ENCODE assay signal across 18 mouse cellular contexts in the genomic region with DNA sequence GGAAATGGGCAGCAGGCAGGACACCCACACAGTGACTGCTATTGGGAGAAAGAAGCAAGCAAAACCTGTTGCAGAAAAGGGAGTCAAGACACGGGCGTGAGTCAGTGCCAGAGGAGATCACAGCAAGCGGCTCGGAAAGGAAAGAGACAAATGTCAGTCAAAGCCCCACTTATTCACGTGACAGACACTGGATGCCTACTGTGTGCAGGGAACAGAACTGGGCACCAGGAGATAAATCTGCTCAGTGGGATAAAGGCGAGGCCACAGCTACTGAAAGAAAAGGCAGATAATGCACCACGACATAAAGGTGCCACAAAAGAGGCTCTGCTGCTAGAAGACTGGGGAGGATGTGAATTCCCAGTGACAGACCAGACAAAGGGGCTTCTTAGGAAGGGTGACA. TPM values are rescaled to one million over a fixed set of nuclear protein-coding genes. Genes with fewer than 3 reads are reported as not detected.
DNase-seq lines count a peak whose midpoint lies in the region; ATAC-seq and TF ChIP-seq lines count a peak whose summit lies in the region.
"Had no signal": no experiment of that assay in that cellular context is flagged by ENCODE, and none has a peak within 500 bp of the region (broad histone marks: within the 10 kb centered on the region; RNA-seq: fewer than 3 reads in every experiment).

No protein-coding gene starts in this region.

- no peak for TF ChIP-seq EP300 in liver, postnatal 0 days (IDR thresholded peaks at IDR 0.05; ENCODE audit: low read depth)

- intact Hi-C loops in left cerebral cortex, postnatal 10 days (cut with DNase I): no loop called here

- no peak for ATAC-seq in forebrain, embryonic 15.5 days (replicated peaks)
- no peak for ATAC-seq in forebrain, embryonic 11.5 days (replicated peaks; ENCODE audit: low FRiP score)
- 0 out of 2 replicates have a peak, but pooled peaks have one; percentile 40 for ATAC-seq in liver, embryonic 11.5 days (replicated peaks; ENCODE audit: low FRiP score)
- no peak for ATAC-seq in liver, postnatal 0 days
- ATAC-seq: intestine, postnatal 0 days had no signal

- H3K4me1 ChIP-seq in forebrain, embryonic 15.5 days: peaks cover 19% of the 10 kb centered on the region
- peaks cover 15% of the 10 kb centered on the region; the same call in 1 of the 2 replicates for H3K4me1 ChIP-seq in forebrain, embryonic 11.5 days (replicated peaks; ENCODE audit: control insufficient read depth, insufficient read depth, low read length)
- peaks cover 33% of the 10 kb centered on the region for H3K4me1 ChIP-seq in liver, embryonic 11.5 days (replicated peaks; ENCODE audit: control insufficient read depth, insufficient read depth, low read length)
- H3K4me1 ChIP-seq in liver, postnatal 0 days (ENCODE audit: insufficient read depth): peaks cover 9% of the 10 kb centered on the region; the same call in 1 of the 2 replicates
- H3K4me1 ChIP-seq: stomach, embryonic 15.5 days had no signal

- H3K4me2 ChIP-seq in forebrain, embryonic 15.5 days (replicated peaks): no peak overlapping the region
- H3K4me2 ChIP-seq in forebrain, embryonic 11.5 days (ENCODE audit: low read depth, low read length, severe bottlenecking): no peak overlapping the region; the same call in 1 of the 2 replicates
- no peak overlapping the region for H3K4me2 ChIP-seq in liver, embryonic 11.5 days
- H3K4me2 ChIP-seq in liver, postnatal 0 days (ENCODE audit: low read depth, low read length): no peak overlapping the region
- H3K4me2 ChIP-seq: hindbrain, embryonic 15.5 days; limb, embryonic 13.5 days; stomach, embryonic 15.5 days had no signal

- DNase-seq in forebrain, embryonic 11.5 days (ENCODE audit: low spot score): no peak
- no peak for DNase-seq in liver, embryonic 11.5 days (ENCODE audit: low spot score)
- no peak for DNase-seq in liver, postnatal 0 days
- DNase-seq in retina, postnatal 1 day: peak; percentile 30
- no peak for DNase-seq in retina, embryonic 14.5 days (ENCODE audit: low spot score)
- no peak for DNase-seq in left cerebral cortex, postnatal 10 days (ENCODE audit: extremely low spot score in 1 of 2, low spot score in 2 of 2)
- DNase-seq in urinary bladder, adult 2 months (ENCODE audit: low spot score): no peak
- DNase-seq: adrenal gland, adult 8-10 months; cerebellum, adult 9-11 months had no signal

- H3K27ac ChIP-seq in forebrain, embryonic 15.5 days (replicated peaks): 0 out of 2 replicates have a peak overlapping the region, but pooled peaks have one; percentile 35
- no peak overlapping the region for H3K27ac ChIP-seq in forebrain, embryonic 11.5 days (ENCODE audit: low read depth, low read length)
- no peak overlapping the region for H3K27ac ChIP-seq in liver, embryonic 11.5 days (ENCODE audit: low read depth, low read length)
- no peak overlapping the region for H3K27ac ChIP-seq in liver, postnatal 0 days (ENCODE audit: low read depth)
- H3K27ac ChIP-seq: embryonic facial prominence, embryonic 10.5 days; hindbrain, embryonic 15.5 days; limb, embryonic 13.5 days; stomach, embryonic 15.5 days had no signal

- no peak overlapping the region for H3K4me3 ChIP-seq in forebrain, embryonic 15.5 days
- no peak overlapping the region for H3K4me3 ChIP-seq in forebrain, embryonic 11.5 days (ENCODE audit: low read depth, low read length)
- no peak overlapping the region for H3K4me3 ChIP-seq in liver, embryonic 11.5 days (ENCODE audit: low read depth, low read length)
- no peak overlapping the region for H3K4me3 ChIP-seq in liver, postnatal 0 days (ENCODE audit: low read depth, low read length)
- H3K4me3 ChIP-seq: embryonic facial prominence, embryonic 10.5 days; erythroblast, embryonic 14.5 days; hindbrain, embryonic 15.5 days; limb, embryonic 13.5 days; stomach, embryonic 15.5 days had no signal

- H3K36me3 ChIP-seq in forebrain, embryonic 15.5 days: no peaks in the 10 kb centered on the region
- H3K36me3 ChIP-seq in forebrain, embryonic 11.5 days (ENCODE audit: control insufficient read depth, insufficient read depth, low read length): no peaks in the 10 kb centered on the region
- peaks cover 3% of the 10 kb centered on the region; the same call in 1 of the 2 replicates for H3K36me3 ChIP-seq in liver, embryonic 11.5 days (ENCODE audit: control insufficient read depth, insufficient read depth, low read length)
- H3K36me3 ChIP-seq in liver, postnatal 0 days (replicated peaks; ENCODE audit: insufficient read depth, low read length): peaks cover 5% of the 10 kb centered on the region
- H3K36me3 ChIP-seq: embryonic facial prominence, embryonic 10.5 days; hindbrain, embryonic 15.5 days; limb, embryonic 13.5 days; stomach, embryonic 15.5 days had no signal

- H3K9ac ChIP-seq in forebrain, embryonic 15.5 days (replicated peaks): no peak overlapping the region
- H3K9ac ChIP-seq in forebrain, embryonic 11.5 days (ENCODE audit: low read length): no peak overlapping the region
- H3K9ac ChIP-seq in liver, embryonic 11.5 days (ENCODE audit: low read depth, low read length): peak overlapping the region; percentile 30; the same call in 1 of the 2 replicates
- no peak overlapping the region for H3K9ac ChIP-seq in liver, postnatal 0 days (replicated peaks)
- H3K9ac ChIP-seq: hindbrain, embryonic 15.5 days; limb, embryonic 13.5 days; stomach, embryonic 15.5 days had no signal

- no peaks in the 10 kb centered on the region for H3K27me3 ChIP-seq in forebrain, embryonic 15.5 days
- no peaks in the 10 kb centered on the region for H3K27me3 ChIP-seq in forebrain, embryonic 11.5 days (ENCODE audit: control insufficient read depth, insufficient read depth, low read length)
- H3K27me3 ChIP-seq in liver, embryonic 11.5 days (replicated peaks; ENCODE audit: control insufficient read depth, insufficient read depth, low read length): no peaks in the 10 kb centered on the region
- no peaks in the 10 kb centered on the region for H3K27me3 ChIP-seq in liver, postnatal 0 days (ENCODE audit: insufficient read depth, low read length)
- H3K27me3 ChIP-seq: hindbrain, embryonic 15.5 days; limb, embryonic 13.5 days; stomach, embryonic 15.5 days had no signal

- WGBS in forebrain, embryonic 15.5 days: 15% methylated on average over 7 of the region's 7 CpGs
- WGBS in forebrain, embryonic 11.5 days: 4% methylated on average over 7 of the region's 7 CpGs
- 57% methylated on average over 7 of the region's 7 CpGs for WGBS in liver, embryonic 11.5 days
- WGBS in liver, postnatal 0 days (ENCODE audit: insufficient replicate concordance): 58% methylated on average over 7 of the region's 7 CpGs

- TF ChIP-seq CTCF in liver, postnatal 0 days (IDR thresholded peaks at IDR 0.05; ENCODE audit: low read depth): no peak

- H3K9me3 ChIP-seq in forebrain, embryonic 15.5 days: no peaks in the 10 kb centered on the region
- no peaks in the 10 kb centered on the region for H3K9me3 ChIP-seq in forebrain, embryonic 11.5 days (ENCODE audit: control insufficient read depth, low read length)
- no peaks in the 10 kb centered on the region for H3K9me3 ChIP-seq in liver, embryonic 11.5 days (ENCODE audit: control insufficient read depth, low read length)
- H3K9me3 ChIP-seq in liver, postnatal 0 days (ENCODE audit: low read length): no peaks in the 10 kb centered on the region
- H3K9me3 ChIP-seq: embryonic facial prominence, embryonic 10.5 days; hindbrain, embryonic 15.5 days; limb, embryonic 13.5 days; stomach, embryonic 15.5 days had no signal

RNA-seq across cellular contexts. Expression of a gene that starts 33.2 kb away (rescaled TPM):
- 8.7 and 10.0 TPM in 2 replicates for polyA plus RNA-seq in forebrain, embryonic 15.5 days (2015; fragmentation: Nextera tagmentation; extraction: Ambion mirVana)
- polyA plus RNA-seq in forebrain, embryonic 11.5 days (2014; fragmentation: Nextera tagmentation; extraction: Ambion mirVana): 17.0 and 18.4 TPM in 2 replicates
- polyA plus RNA-seq in liver, embryonic 11.5 days (2014; fragmentation: Nextera tagmentation; extraction: Ambion mirVana): 27.5 and 29.7 TPM in 2 replicates
- 10.1 and 11.3 TPM in 2 replicates for polyA plus RNA-seq in liver, postnatal 0 days (2015; fragmentation: Nextera tagmentation; extraction: Ambion mirVana)
- total RNA-seq in left cerebral cortex, postnatal 10 days (2021): 1 to 10 TPM; 3.5 to 4.1 TPM
- polyA plus RNA-seq in urinary bladder, adult 2 months (2012; rRNA removed): 13.7 and 14.6 TPM in 2 replicates

RNA-seq across cellular contexts. Expression of a gene that starts 52.6 kb away (rescaled TPM):
- polyA plus RNA-seq in forebrain, embryonic 15.5 days (2015; fragmentation: Nextera tagmentation; extraction: Ambion mirVana): 13.5 and 14.2 TPM in 2 replicates
- 15.6 and 17.4 TPM in 2 replicates for polyA plus RNA-seq in forebrain, embryonic 11.5 days (2014; fragmentation: Nextera tagmentation; extraction: Ambion mirVana)
- 14.4 and 14.8 TPM in 2 replicates for polyA plus RNA-seq in liver, embryonic 11.5 days (2014; fragmentation: Nextera tagmentation; extraction: Ambion mirVana)
- 3.4 and 4.4 TPM in 2 replicates for polyA plus RNA-seq in liver, postnatal 0 days (2015; fragmentation: Nextera tagmentation; extraction: Ambion mirVana)
- total RNA-seq in left cerebral cortex, postnatal 10 days (2021): 10 to 100 TPM; 11.1 to 11.3 TPM
- polyA plus RNA-seq in urinary bladder, adult 2 months (2012; rRNA removed): 18.0 and 18.6 TPM in 2 replicates

RNA-seq across cellular contexts. Expression of a gene that starts 54.1 kb away (rescaled TPM):
- polyA plus RNA-seq in forebrain, embryonic 15.5 days (2015; fragmentation: Nextera tagmentation; extraction: Ambion mirVana): 0.23 and 0.60 TPM in 2 replicates
- polyA plus RNA-seq in forebrain, embryonic 11.5 days (2014; fragmentation: Nextera tagmentation; extraction: Ambion mirVana): 0.44 and 0.48 TPM in 2 replicates
- polyA plus RNA-seq in liver, embryonic 11.5 days (2014; fragmentation: Nextera tagmentation; extraction: Ambion mirVana): 0.13 and 0.15 TPM in 2 replicates
- polyA plus RNA-seq in liver, postnatal 0 days (2015; fragmentation: Nextera tagmentation; extraction: Ambion mirVana): 0.28 and 0.30 TPM in 2 replicates
- not detected for total RNA-seq in left cerebral cortex, postnatal 10 days (2021)
- 0.04 and 0.06 TPM in 2 replicates for polyA plus RNA-seq in urinary bladder, adult 2 months (2012; rRNA removed)
- total RNA-seq: heart, adult 18-20 months; megakaryocyte progenitor cell, adult 5-6 weeks had no signal

RNA-seq across cellular contexts. Expression of a gene that starts 56.9 kb away (rescaled TPM):
- polyA plus RNA-seq in forebrain, embryonic 15.5 days (2015; fragmentation: Nextera tagmentation; extraction: Ambion mirVana): 33.7 and 35.1 TPM in 2 replicates
- polyA plus RNA-seq in forebrain, embryonic 11.5 days (2014; fragmentation: Nextera tagmentation; extraction: Ambion mirVana): 57.0 and 58.4 TPM in 2 replicates
- polyA plus RNA-seq in liver, embryonic 11.5 days (2014; fragmentation: Nextera tagmentation; extraction: Ambion mirVana): 29.6 and 31.7 TPM in 2 replicates
- 4.8 TPM in 2 replicates for polyA plus RNA-seq in liver, postnatal 0 days (2015; fragmentation: Nextera tagmentation; extraction: Ambion mirVana)
- total RNA-seq in left cerebral cortex, postnatal 10 days (2021): 10 to 100 TPM; 31.9 to 34.5 TPM
- 16.6 and 17.6 TPM in 2 replicates for polyA plus RNA-seq in urinary bladder, adult 2 months (2012; rRNA removed)
